Mouse (Mus musculus) heart, adult 2 months (tissue): ENCODE measurements around the gene Glrx2.

Source experiments
- CTCF ChIP-seq: fragments of 200-600 bp; IDR thresholded peaks from 2 replicates; pipeline ENCODE4 v1.8.1; 2022; ENCODE audit warnings: antibody characterized with exemption, mild to moderate bottlenecking, moderate library complexity
- EP300 ChIP-seq: fragments of 200-500 bp; IDR thresholded peaks from 2 replicates; pipeline ENCODE4 v1.6.1; 2011; ENCODE audit warnings: low read depth, low read length, control low read depth; ENCODE audit not compliant: insufficient read depth
- POLR2A ChIP-seq: fragments of 200-500 bp; IDR thresholded peaks from 2 replicates; pipeline ENCODE4 v1.6.1; 2011; ENCODE audit warnings: mild to moderate bottlenecking, low read depth, low read length, control low read depth; ENCODE audit not compliant: insufficient read depth

- TF ChIP-seq POLR2A (no peak), CTCF (no peak), EP300 (no peak)
Observed at GRCm38 (mm10) chr1:143681108-143681507, 35.0 kb upstream of the Glrx2 start.
